Mouse (Mus musculus): ENCODE measurements around the gene Vars.

DNA sequence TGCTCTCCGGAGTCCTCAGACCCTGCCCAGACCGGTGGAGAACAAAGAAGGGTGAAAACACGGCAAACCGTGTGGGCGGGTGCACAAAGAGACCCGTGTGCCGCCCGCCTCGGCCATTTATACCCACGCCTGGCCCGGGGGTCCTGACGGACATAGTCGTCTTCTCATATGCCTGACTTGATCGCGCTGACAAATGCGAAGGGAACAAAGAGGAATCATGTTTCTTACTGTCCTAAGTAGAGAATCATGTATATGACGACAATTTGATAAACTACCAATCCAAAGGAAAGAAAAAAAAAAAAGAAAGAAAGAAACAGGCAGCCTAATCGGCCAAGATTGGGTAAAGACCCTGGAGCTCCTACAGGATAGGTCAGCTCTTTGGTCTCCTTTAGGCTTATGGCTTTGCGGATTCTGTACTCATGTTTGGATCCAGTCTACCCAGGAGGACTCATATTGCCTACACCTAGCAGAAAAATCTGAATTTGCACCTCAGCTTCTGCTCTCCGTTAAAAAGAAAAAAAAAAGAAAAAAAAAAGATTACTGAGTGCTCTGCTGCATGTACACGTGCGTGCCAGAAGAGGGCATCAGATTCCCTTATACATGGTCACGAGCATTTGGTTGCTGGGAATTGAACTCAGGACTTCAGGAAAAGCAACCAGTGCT, 48.3 kb upstream of the Vars start:
- TF ChIP-seq CTCF (IDR thresholded peaks at IDR 0.05; ENCODE audit: low read depth, low read length): peak; percentile 57
- no peak for TF ChIP-seq GATA1 (IDR thresholded peaks at IDR 0.05; ENCODE audit: borderline replicate concordance, low read length)
- TF ChIP-seq TAL1 (conservative IDR thresholded peaks at IDR 0.05; ENCODE audit: low read depth, low read length): no peak
- no peak for TF ChIP-seq GATA2 (IDR thresholded peaks at IDR 0.05; ENCODE audit: borderline replicate concordance, low read depth, low read length)
